Mouse (Mus musculus): Measurements from ENCODE around the gene Cct6b.

Cct6b gene

DNA sequence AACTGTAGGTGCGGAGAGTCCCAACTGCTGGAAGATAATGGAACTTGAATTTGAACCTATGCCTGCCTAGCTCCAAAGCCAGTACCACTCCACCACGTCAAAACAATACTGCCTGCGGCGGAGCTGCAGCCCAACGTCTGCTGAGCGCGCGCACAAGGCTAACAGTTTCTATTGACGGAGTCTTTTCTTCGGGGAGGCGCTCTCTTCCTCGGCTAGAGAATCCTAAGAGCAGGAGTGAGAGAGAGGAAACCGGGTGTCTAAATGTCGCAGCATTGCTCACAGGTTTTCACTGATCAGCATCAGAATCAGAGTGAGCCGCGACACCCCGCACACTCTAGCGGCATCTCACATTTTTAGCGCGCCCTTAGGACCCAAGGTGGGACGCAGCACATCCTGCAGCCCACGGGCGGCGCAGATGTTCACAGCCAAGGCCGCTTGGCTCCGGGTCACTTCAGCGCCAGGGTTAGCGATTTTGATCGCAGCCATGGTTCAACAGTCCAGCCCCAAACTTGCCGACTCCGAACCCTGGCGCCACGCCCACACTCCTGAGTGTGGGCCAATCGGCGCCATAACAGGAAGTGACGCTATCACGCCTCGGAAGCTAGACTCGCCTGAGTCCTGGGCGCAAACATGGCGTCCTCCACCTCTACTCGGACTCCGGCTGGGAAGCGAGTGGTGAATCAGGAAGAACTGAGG, at the start of gene Cct6b, which contains the start of gene Zfp830:
Gene Cct6b, minus strand, starts transcription at position 580 of the 696 bp plus-strand sequence.
Gene Zfp830, plus strand, starts transcription at position 604 of the 696 bp plus-strand sequence.
- DNase-seq (ENCODE audit: extremely low read depth, low read depth), result peak; percentile 90

DNA sequence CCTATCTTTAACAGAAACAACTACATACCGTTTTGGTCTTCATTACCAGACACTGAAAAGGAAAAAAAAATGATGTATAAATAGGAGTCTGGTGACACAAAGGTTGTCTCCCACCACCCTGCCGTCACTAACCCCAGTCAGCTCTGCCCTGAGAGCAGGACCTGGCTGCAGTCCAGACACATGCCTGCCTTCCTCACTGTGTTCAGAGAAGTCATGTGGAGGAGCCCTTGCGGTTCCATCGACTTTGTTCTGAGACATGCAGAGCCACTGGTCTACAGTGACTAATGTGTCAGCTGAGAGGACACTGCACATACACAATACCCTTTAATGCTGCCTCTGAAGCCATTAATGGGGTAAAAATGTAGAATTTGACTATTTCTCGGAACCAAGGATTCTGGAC, 44.4 kb upstream of the Cct6b start:
- DNase-seq (ENCODE audit: extremely low read depth, low read depth), result no peak

DNA sequence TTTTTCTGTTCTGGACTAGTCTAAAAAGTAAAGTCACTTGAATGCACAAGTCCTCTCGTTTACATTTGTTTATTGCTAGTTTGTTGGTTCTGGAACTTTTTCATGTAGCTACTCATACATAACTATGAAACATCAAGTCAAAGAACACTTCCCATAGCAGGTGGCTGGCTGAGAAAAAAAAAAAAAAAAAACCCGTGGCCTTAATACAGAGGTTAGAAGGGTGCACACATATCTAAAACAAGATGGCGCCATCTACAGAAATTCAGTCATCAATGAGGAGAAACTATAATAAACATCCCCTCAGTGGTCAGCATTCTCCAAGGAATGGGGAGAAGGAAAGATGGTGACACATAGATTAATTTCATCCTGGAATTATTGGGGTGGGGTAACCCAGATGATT, 43.2 kb upstream of the Cct6b start:
- DNase-seq (ENCODE audit: extremely low read depth, low read depth), result no peak

DNA sequence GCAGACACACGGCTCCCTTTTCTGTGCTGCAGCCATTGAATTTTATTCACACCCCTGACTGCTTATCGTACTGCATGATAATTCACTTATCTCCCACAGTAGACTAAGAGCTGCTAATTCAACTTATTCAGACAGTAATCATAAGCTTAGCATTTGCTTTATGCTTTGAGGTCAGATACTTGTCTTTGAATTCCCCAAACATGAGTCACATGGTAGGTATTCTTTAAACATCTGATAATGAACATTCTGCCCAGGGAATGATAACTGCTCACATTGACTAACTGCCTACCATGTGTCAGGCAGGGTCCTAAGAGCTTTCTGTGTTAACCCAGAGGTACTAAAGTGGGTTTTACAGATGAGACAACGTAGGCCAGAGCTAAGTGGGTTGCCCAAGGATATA, 42.5 kb upstream of the Cct6b start:
- DNase-seq (ENCODE audit: extremely low read depth, low read depth), result no peak

DNA sequence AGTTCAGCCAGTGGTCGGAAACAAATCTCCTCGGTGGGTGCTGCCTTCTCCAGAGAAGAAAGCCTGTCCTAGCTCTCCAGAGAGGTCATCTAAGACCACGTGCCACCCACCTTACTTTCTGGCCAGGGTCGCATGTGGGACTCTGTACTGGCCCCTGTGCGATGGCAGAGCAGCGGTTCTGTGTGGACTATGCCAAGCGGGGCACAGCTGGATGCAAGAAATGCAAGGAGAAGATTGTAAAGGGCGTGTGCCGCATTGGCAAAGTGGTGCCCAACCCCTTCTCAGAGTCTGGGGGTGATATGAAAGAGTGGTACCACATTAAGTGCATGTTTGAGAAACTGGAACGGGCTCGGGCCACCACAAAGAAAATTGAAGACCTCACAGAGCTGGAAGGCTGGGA, 19.3 kb upstream of the Cct6b start:
- DNase-seq (ENCODE audit: extremely low read depth, low read depth), result no peak

DNA sequence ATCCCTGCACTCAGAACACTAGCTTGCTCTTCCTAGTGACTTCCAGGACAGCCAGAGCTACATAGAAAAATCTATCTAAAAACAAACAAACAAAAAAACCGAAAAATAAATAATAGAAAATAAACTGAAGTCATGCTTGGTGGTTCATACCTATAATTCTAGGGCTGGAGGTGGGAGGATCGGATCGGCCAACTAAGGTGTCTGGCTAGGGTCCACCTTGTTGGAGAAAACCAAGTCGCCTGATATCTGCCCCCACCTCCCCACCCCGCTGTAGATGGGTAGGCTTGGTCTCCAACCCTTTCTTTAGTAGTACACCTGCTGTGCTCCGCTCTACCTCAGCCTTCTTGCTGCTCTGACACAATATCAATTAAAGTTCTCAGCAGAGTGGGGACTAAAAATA, 18.1 kb upstream of the Cct6b start:
- DNase-seq (ENCODE audit: extremely low read depth, low read depth), result no peak

DNA sequence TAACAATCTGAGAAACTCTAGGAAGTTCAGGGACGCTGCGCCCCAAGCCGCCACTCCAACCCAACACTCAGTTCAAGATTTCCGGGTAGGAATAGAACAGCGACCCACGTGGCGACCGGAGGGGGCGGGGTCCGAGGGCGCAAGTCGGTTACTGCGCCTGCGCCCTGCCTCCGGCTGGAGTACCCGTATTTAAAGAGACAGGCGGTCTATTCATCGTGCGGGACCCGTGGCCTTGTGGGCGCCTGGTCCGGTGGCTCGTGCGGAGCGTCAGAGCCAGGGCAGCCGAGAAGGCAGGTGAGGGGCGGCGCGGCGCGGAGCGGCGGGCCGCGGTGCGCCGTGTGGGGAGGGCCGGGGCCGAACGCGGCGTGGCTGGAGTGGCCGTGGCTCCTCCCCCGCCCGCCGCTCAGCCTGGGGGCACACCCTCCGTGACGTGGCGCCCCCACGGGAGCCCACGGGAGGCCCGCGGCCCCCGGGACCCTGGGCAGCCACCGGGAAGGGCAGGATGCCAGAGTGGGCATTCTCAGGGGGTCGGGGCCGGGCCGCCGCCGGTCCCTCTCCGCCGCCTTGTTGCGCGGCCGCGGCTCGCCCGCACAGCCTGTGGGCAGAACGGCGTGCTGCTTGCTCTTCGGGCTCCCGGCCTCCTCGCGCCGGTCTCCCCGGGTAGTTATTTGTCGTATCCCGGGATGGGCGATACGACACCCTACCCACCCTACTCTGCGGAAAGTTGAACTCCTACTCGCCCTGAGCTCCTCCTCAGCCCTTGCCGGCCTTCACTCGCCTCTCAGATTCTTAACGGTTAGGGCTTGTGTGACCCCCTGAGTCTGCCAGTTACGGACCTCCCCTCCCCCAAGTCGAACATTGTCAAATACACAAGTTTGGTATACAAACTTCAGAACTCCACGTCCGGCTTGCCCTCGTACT, 17.1 kb upstream of the Cct6b start, which contains the start of gene Lig3:
Gene Lig3, plus strand, starts transcription at position 126 of the 921 bp plus-strand sequence.
- peak; percentile 78 for DNase-seq (ENCODE audit: extremely low read depth, low read depth)

DNA sequence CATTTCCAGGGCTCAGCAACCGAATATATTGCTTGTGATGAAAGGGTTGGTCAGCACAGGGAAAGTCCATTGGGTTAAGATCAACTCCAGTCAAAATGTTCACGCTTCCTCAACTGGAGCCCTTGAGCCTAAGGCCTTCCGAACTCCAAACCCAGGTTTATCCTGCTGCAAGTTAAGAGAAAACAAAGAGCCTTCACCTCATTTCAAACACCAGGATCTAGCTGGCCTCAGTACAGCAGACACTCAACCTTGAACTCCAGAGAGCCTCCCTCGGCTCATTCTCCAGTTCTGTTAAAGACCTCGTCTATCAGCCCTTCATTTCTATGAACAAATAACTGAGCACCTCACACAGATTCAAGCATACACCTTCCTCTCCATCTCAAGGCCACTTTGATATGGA, 16.0 kb upstream of the Cct6b start:
- DNase-seq (ENCODE audit: extremely low read depth, low read depth), result no peak

DNA sequence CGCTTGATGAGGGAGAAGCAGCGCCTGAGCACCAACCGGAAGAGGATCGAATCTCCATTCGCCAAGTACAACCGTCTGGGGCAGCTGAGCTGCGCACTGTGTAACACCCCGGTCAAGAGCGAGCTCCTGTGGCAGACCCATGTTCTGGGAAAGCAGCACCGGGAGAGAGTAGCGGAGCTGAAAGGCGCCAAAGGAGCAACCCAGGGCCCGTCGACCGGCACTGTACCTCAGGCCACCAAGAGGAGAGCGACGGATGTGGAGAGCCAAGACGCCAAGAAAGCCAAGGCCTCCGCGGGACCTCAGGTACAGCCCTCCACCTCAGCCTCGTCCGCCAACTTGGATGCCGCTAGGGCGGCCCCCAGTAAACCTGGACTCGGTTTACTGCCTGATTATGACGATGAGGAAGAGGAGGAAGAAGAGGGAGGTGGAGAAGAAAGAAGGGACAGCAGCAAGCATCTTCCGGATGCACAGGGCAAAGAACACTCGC, 360 bp upstream of the Cct6b start:
- no peak for DNase-seq (ENCODE audit: extremely low read depth, low read depth)

DNA sequence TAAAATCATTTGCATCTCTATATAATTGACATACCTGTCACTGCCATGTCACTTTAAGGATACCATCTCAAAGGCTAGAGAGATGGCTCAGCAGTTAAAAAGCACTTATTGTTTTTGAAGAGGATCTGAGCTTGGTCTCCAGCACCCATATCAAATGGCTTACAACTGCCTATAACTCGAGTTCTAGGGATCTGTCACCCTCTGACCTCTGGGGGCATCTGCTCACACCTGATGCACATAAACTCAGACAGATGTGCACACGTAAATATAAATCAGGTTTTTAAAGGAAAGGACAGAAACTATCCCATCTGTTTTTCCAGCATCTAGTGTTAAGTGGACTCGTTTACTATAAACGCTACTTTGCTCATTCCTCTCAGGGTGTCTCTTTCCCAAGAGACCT, 860 bp downstream of the Cct6b start:
- DNase-seq (ENCODE audit: extremely low read depth, low read depth), result no peak

DNA sequence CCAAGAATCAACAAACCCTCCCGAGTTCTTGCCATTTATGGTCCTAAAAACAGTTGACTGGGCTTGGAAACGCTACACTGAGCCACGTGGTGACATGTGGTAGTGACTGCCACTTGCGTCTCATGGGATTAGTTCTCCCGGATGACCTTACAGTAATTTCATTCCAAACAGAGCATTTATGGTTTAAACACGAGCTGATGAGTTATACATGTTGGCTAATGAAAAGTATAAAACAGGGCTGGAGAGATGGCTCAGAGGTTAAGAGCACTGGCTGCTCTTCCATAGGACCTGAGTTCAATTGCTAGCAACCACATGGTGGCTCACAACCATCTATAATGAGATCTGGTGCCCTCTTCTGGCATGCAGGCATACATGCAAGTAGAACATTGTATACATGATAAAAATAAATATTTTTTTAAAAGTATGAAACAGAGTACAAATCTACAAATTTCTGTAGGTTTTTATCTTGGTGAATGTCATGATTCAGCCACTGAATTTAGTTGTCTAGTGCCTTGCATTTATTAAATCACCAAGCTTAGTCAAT, 1.8 kb downstream of the Cct6b start:
- DNase-seq (ENCODE audit: extremely low read depth, low read depth), result no peak

DNA sequence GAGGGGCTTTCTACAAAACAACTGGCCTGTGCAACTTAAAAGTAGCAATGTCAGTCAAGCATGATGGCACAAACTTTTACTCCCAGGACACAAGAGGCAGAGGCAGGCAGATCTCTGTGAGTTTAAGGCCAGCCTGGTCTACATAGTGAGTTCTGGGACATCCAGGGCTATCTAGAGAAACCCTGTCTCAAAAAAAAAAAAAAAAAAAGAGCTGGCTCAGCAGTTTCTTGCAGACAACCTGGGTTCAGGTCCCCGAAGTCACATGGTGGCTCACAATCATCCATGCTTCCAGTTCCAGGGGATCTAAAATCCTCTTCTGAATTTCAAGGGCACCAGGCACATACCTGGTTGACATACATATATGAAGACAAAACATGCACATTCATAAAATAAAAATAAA, 8.2 kb downstream of the Cct6b start:
- no peak for DNase-seq (ENCODE audit: extremely low read depth, low read depth)

DNA sequence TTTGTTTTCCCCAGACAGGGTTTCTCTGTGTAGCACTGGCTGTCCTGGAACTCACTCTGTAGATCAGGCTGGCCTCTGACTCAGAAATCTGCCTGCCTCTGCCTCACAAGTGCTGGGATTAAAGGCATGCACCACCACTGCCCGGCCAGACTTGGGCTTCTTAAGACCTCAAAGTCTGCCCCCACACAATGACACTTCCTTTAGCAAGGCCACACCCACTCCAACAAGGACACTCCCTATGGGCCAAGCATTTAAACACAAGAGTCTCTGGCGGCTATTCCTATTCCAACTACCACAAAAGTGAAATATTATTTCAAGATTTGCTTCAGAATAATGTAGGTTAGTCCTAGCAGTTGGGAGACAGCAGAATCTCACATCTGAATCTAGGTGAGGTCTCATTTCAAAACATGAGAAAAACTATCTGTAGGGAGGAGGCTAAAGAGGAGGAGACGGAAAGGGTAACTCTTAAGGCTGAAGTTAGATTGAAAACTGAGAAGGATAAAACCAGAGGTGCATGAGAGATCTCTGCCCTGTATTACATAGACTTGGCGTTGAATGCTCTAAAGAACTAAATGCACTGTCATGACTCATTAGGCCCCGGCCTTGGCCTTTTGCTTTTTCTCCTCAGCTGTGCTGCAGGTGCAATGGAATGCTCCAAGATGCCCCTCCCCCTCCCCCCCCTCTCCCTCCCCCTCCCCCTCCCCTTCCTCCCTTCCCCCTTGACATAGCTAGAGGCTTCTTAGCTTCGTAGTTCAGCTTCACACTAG, 11.6 kb downstream of the Cct6b start:
- no peak for DNase-seq (ENCODE audit: extremely low read depth, low read depth)

DNA sequence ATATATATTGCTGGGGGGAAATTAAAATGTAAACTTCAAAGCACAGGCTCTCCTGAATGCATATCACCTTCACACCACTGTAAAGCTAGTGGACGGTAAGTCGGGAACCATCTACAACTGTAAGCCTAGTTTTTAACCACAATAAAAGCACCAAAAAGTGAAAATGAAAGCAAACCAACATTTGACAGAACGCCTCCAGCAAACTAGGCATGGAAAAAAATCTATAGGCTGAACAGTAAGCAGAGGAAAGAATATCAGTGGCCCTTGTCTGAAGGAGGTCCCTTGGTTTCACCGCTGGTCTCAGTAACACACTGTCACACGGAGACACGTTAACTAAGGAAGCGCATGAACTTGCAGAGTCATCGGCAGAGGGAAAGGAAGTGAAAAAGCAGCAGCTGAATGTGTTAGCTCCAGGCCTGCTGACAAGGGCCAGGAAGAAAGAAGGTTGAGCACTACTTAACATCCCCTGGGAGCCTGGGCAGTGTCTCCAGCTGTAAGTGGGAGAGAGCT, 17.2 kb downstream of the Cct6b start:
- peak; percentile 86 for DNase-seq (ENCODE audit: extremely low read depth, low read depth)

DNA sequence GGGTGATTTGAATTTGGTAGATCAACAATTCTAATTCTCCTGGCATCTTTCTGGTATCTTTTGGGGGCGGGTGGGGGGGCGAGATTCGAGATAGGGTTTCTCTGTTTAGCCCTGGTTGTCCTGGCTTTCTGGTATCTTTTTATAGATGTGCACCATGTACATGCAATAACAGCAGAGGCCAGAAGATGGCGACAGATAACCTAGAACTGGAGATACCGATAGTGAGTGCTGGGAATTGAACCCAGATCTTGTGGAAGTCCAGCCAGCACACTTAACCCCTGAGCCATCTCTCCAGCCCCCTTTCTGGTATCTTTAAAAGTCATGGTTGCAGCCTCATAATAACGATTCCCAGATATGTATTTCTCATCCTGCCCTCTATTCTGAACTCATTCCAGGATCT, 18.0 kb downstream of the Cct6b start:
- peak; percentile 56 for DNase-seq (ENCODE audit: extremely low read depth, low read depth)

DNA sequence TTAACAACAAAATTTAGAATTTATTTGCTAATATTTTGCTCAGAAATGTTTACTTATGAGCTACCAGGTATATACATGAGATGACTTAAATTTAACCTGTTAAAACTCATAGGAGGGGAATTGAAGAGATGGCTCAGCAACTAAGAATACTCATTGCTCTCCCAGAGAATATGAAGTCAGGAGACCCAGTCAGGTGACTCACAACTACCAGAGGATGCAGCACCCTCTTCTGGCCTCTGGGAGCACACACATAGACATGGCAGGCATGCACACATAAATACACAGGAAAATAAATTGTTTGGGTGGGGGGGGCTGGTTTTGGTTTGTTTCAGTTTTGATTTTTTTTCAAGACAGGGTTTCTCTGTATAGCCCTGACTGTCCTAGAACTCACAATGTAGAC, 25.1 kb downstream of the Cct6b start:
- no peak for DNase-seq (ENCODE audit: extremely low read depth, low read depth)

DNA sequence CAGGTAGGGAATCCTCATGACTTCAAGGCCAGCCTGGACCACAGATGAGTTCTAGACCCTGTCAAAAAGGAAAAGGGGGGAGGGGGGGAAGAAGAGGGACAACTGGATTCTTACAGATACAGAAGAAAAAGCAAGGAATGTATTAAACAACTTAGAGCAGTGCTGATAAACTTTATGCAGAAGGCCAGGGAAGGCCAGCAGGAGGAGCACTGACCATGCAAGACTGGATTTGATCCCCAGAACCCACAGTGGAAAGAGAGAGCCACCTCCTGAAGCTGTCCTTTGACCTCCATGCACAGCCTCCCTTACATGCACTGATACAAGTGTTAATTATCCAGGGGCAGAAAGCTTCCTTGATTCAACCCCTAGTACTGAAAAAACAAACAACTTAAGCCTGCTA, 29.9 kb downstream of the Cct6b start:
- DNase-seq (ENCODE audit: extremely low read depth, low read depth), result no peak

DNA sequence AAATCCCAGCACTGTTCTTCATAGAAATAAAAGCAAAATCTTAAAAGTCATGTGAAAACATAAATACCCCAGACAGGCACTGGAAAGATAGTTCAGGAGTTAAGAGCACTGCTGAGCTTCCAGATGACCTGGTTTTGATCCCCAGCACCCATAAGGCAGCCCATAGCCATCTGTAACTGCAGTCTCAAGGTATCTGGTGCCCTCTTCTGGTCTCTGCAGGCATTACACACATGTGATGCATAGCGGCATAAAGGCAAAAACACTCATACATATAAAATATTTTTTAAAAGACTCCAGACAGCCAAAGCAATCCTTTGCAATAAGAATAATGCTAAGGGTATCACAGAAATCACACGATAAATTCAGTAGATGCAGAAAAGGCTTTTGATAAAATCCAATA, 37.3 kb downstream of the Cct6b start:
- no peak for DNase-seq (ENCODE audit: extremely low read depth, low read depth)

DNA sequence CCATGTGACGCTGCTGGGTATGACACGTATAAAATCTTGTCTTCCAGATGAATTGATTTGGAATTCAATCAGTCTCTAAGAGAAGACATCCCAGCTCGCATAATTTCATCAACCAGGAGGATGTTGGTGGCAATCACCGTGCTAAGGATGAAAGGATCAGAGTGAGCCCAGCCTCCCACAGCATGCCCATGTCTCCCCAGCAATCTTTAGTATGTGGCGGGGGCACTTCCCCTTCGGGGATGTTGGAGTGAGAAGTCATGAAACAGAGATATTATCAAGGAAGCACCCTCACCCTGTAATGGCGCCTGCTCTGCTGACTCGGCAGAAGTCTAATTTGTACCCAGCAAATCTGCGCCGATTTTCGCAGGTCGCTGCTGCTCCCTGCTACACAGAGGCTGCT, 44.8 kb downstream of the Cct6b start:
- DNase-seq (ENCODE audit: extremely low read depth, low read depth), result no peak

DNA sequence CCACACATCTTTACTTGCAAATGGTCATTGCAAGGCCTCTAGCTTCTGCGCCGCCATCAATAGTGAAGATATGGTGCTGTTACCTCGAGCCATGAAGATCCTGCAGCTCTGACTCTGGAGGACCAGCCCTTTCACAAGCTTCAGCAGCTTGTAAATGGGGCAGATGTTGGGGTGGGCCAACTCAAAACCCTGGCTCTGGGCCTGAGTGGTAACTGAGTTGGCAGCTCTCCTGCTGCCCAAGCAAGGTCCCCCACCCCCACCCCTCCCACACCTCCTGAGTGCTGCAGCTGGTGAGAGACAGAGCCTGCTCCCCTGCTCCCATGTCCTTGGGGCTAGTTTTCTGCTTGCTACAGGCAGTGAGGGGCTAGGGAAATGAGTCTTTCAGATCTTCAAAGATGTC, 51.4 kb downstream of the Cct6b start:
- DNase-seq (ENCODE audit: extremely low read depth, low read depth), result no peak

DNA sequence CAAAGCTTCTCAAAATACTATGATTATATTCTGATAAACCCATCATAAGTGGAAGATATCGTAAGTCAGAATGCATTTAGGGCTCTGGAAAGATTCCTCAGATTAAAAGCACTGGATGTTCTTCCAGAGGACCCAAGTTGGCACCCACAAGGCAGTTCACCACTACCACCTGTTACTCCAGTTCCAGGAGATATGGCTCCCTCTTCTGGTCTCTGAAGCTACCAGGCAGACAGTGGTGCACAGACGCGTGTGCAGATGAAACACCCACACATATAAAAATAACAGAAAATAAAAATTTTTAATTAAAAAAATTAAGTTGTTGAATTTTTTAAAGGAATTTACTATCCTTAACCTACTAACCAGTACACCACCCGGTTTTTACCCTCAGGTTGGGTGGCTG, 55.2 kb downstream of the Cct6b start:
- no peak for DNase-seq (ENCODE audit: extremely low read depth, low read depth)

Data from MEL-GATA-1-ER (cell line).